19 mouse cellular contexts compared by ENCODE assay signal in the genomic region with DNA sequence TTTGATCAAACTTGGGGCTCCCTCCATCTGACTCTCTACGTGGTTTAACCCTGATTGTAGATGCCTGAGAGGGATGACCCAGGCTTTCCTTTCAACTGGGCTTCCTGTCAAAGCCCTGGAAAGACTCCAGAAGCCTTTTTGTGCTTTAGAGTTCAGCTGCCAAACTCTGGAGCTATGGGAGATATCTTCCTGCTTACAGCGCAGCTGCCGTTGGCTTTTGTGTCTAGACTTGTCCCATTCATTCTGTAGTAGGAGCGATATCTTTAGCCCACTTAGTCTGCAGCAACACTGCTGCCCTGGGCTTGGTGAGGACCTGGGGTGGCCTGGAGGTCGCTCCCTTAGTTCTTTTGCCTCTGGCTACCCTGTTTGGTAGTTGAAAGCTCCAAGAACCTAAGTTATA. TPM values are rescaled to one million over a fixed set of nuclear protein-coding genes. Genes with fewer than 3 reads are reported as not detected.
A peak's percentile ranks its signal among the peaks of the same experiment; 100 is the strongest.
DNase-seq lines count a peak whose midpoint lies in the region; ATAC-seq and TF ChIP-seq lines count a peak whose summit lies in the region.
"Had no signal": no experiment of that assay in that cellular context is flagged by ENCODE, and none has a peak within 500 bp of the region (broad histone marks: within the 10 kb centered on the region; RNA-seq: fewer than 3 reads in every experiment).

No protein-coding gene starts in this region.

- H3K4me1 ChIP-seq in hindbrain, postnatal 0 days (ENCODE audit: insufficient read depth, low read length) = no peaks in the 10 kb centered on the region
- no peaks in the 10 kb centered on the region for H3K4me1 ChIP-seq in hindbrain, embryonic 14.5 days (replicated peaks; ENCODE audit: control insufficient read depth, insufficient read depth, low read length)
- 0 out of 2 replicates have a peak, but pooled peaks cover 5% of the 10 kb centered on the region for H3K4me1 ChIP-seq in lung, embryonic 14.5 days (ENCODE audit: insufficient read depth)
- no peaks in the 10 kb centered on the region for H3K4me1 ChIP-seq in lung, adult 2 months (ENCODE audit: control insufficient read depth, insufficient read depth, low read length)
- H3K4me1 ChIP-seq: liver, embryonic 13.5 days; neural tube, embryonic 15.5 days; stomach, embryonic 15.5 days had no signal

- no peak overlapping the region for H3K27ac ChIP-seq in hindbrain, postnatal 0 days
- H3K27ac ChIP-seq in hindbrain, embryonic 14.5 days = no peak overlapping the region
- no peak overlapping the region for H3K27ac ChIP-seq in lung, embryonic 14.5 days (ENCODE audit: low read depth)
- H3K27ac ChIP-seq: forebrain, embryonic 15.5 days; heart, adult 2 months; liver, embryonic 13.5 days; neural tube, embryonic 15.5 days; stomach, embryonic 15.5 days had no signal

- no peak for TF ChIP-seq CTCF in hindbrain, postnatal 0 days (IDR thresholded peaks at IDR 0.05; ENCODE audit: low read depth)
- TF ChIP-seq CTCF in lung, embryonic 14.5 days (IDR thresholded peaks at IDR 0.05; ENCODE audit: low read depth) = no peak
- TF ChIP-seq CTCF in lung, adult 2 months (IDR thresholded peaks at IDR 0.05; ENCODE audit: insufficient read depth, low read length) = no peak

- H3K4me3 ChIP-seq in hindbrain, postnatal 0 days (ENCODE audit: low read length) = no peak overlapping the region
- no peak overlapping the region for H3K4me3 ChIP-seq in hindbrain, embryonic 14.5 days (replicated peaks; ENCODE audit: low read length)
- no peak overlapping the region for H3K4me3 ChIP-seq in lung, embryonic 14.5 days (ENCODE audit: low read depth, low read length)
- H3K4me3 ChIP-seq in lung, adult 2 months (replicated peaks; ENCODE audit: extremely low read depth, low read depth, low read length) = no peak overlapping the region
- H3K4me3 ChIP-seq: forebrain, embryonic 15.5 days; heart, adult 2 months; liver, embryonic 13.5 days; neural tube, embryonic 15.5 days; stomach, embryonic 15.5 days had no signal

- H3K27me3 ChIP-seq in hindbrain, postnatal 0 days (ENCODE audit: insufficient read depth, low read length) = no peaks in the 10 kb centered on the region
- no peaks in the 10 kb centered on the region for H3K27me3 ChIP-seq in hindbrain, embryonic 14.5 days (ENCODE audit: control insufficient read depth, insufficient read depth, low read length)
- H3K27me3 ChIP-seq in lung, embryonic 14.5 days (ENCODE audit: insufficient read depth, low read length) = no peaks in the 10 kb centered on the region
- H3K27me3 ChIP-seq: CH12.LX; forebrain, embryonic 15.5 days; liver, embryonic 13.5 days; neural tube, embryonic 15.5 days; stomach, embryonic 15.5 days had no signal

- no peak for ATAC-seq in hindbrain, postnatal 0 days
- no peak for ATAC-seq in hindbrain, embryonic 14.5 days (ENCODE audit: low FRiP score)
- ATAC-seq in lung, embryonic 14.5 days (ENCODE audit: insufficient read depth) = no peak
- ATAC-seq: forebrain, embryonic 15.5 days; hindbrain, embryonic 16.5 days had no signal

- H3K9me3 ChIP-seq in hindbrain, postnatal 0 days (ENCODE audit: low read length) = no peaks in the 10 kb centered on the region
- no peaks in the 10 kb centered on the region for H3K9me3 ChIP-seq in hindbrain, embryonic 14.5 days (ENCODE audit: control insufficient read depth, low read length)
- no peaks in the 10 kb centered on the region for H3K9me3 ChIP-seq in lung, embryonic 14.5 days (ENCODE audit: low read depth, low read length)
- H3K9me3 ChIP-seq: forebrain, embryonic 15.5 days; liver, embryonic 13.5 days; neural tube, embryonic 15.5 days; stomach, embryonic 15.5 days had no signal

- peak; percentile 0 to 2 for DNase-seq in adrenal gland, postnatal 36 days
- no peak for DNase-seq in adrenal gland, postnatal 4 days (ENCODE audit: low spot score in 2 of 2)
- DNase-seq in hindbrain, postnatal 0 days (ENCODE audit: low spot score) = peak; percentile 61
- no peak for DNase-seq in hindbrain, embryonic 14.5 days (ENCODE audit: low spot score)
- peak; percentile 71 for DNase-seq in lung, embryonic 14.5 days
- DNase-seq in lung, adult 2 months = no peak
- DNase-seq in layer of hippocampus, adult 8-10 months (ENCODE audit: low spot score in 2 of 2) = no peak
- DNase-seq in ovary, postnatal 10 days (ENCODE audit: low spot score) = no peak
- DNase-seq: cerebellum, adult 11-12 months; kidney, postnatal 36 days; liver, embryonic 13.5 days; retina, postnatal 1 day had no signal

- WGBS in hindbrain, postnatal 0 days = 36% methylated on average over 5 of the region's 5 CpGs
- WGBS in hindbrain, embryonic 14.5 days = 67% methylated on average over 5 of the region's 5 CpGs
- 44% methylated on average over 5 of the region's 5 CpGs for WGBS in lung, embryonic 14.5 days
- WGBS in lung, adult 2 months = 27% methylated on average over 5 of the region's 5 CpGs

- H3K36me3 ChIP-seq in hindbrain, postnatal 0 days (ENCODE audit: insufficient read depth, low read length) = no peaks in the 10 kb centered on the region
- no peaks in the 10 kb centered on the region for H3K36me3 ChIP-seq in hindbrain, embryonic 14.5 days (replicated peaks; ENCODE audit: control insufficient read depth, insufficient read depth)
- no peaks in the 10 kb centered on the region for H3K36me3 ChIP-seq in lung, embryonic 14.5 days (ENCODE audit: insufficient read depth)
- H3K36me3 ChIP-seq: forebrain, embryonic 15.5 days; liver, embryonic 13.5 days; neural tube, embryonic 15.5 days; stomach, embryonic 15.5 days had no signal

- no peak overlapping the region for H3K4me2 ChIP-seq in hindbrain, postnatal 0 days (ENCODE audit: low read depth, low read length)
- no peak overlapping the region for H3K4me2 ChIP-seq in hindbrain, embryonic 14.5 days (replicated peaks)
- H3K4me2 ChIP-seq in lung, embryonic 14.5 days = no peak overlapping the region
- H3K4me2 ChIP-seq: forebrain, embryonic 15.5 days; liver, embryonic 13.5 days; midbrain, embryonic 11.5 days; neural tube, embryonic 15.5 days; stomach, embryonic 15.5 days had no signal

- no peak for TF ChIP-seq POLR2A in lung, adult 2 months (IDR thresholded peaks at IDR 0.05; ENCODE audit: borderline replicate concordance, extremely low read depth, low read depth, low read length)

- no peak overlapping the region for H3K9ac ChIP-seq in hindbrain, postnatal 0 days (replicated peaks; ENCODE audit: low read length)
- H3K9ac ChIP-seq in hindbrain, embryonic 14.5 days = no peak overlapping the region
- H3K9ac ChIP-seq in lung, embryonic 14.5 days = no peak overlapping the region
- H3K9ac ChIP-seq: forebrain, embryonic 15.5 days; liver, embryonic 13.5 days; neural tube, embryonic 15.5 days; stomach, embryonic 15.5 days had no signal

RNA-seq across cellular contexts. Expression of a gene that starts 56.7 kb away (rescaled TPM):
- 10 to 100 TPM; 11.4 to 18.3 TPM for total RNA-seq in adrenal gland, postnatal 36 days (2021)
- 10 to 100 TPM; 27.5 to 31.2 TPM for total RNA-seq in adrenal gland, postnatal 4 days (2021)
- 94.3 and 128 TPM in 2 replicates for total RNA-seq in hindbrain, postnatal 0 days (2014; rRNA removed)
- polyA plus RNA-seq in hindbrain, postnatal 0 days (2015; fragmentation: Nextera tagmentation; extraction: Ambion mirVana) = 163 and 164 TPM in 2 replicates
- polyA plus RNA-seq in hindbrain, embryonic 14.5 days (2014; fragmentation: Nextera tagmentation; extraction: Ambion mirVana) = 163 and 172 TPM in 2 replicates
- 43.8 and 46.2 TPM in 2 replicates for polyA plus RNA-seq in lung, embryonic 14.5 days (2014; fragmentation: Nextera tagmentation; extraction: Ambion mirVana)
- polyA plus RNA-seq in lung, adult 2 months (2012; rRNA removed) = 22.5 and 29.5 TPM in 2 replicates
- total RNA-seq in layer of hippocampus, adult 8-10 months (2022) = 100 to 1,000 TPM; 220 to 285 (median 244) TPM

Comparison
In these comparisons a context has a peak if more than half of its experiments do, and no peak if none do; other contexts are left out.
1. DNase-seq: peak in adrenal gland, postnatal 36 days (2 of 2), hindbrain, postnatal 0 days (single experiment) and lung, embryonic 14.5 days (single experiment); none in adrenal gland, postnatal 4 days (0 of 2), hindbrain, embryonic 14.5 days (single experiment), lung, adult 2 months (single experiment), layer of hippocampus, adult 8-10 months (0 of 2) and ovary, postnatal 10 days (single experiment).